Mouse (Mus musculus) adrenal gland (tissue): Measurements from ENCODE around the gene Csnka2ip.

Source experiments
- intact Hi-C: fragments of 180-260 bp; cut with DNase I; formaldehyde crosslinking; loops from one replicate; pipeline ENCODE4 v1.15.1; 2025
- long read RNA-seq, 2 experiments: library from polyadenylated mRNA; unstranded; transcript quantifications; one replicate each; pipeline ENCODE4 v2.0.0; 2020; ENCODE audit warnings: borderline replicate concordance in 1 of 2; ENCODE audit not compliant: insufficient replicate concordance in 1 of 2

Gene Csnka2ip
- long read RNA-seq, experiment 1 = 0 reads
- long read RNA-seq, experiment 2 = 0 reads

DNA sequence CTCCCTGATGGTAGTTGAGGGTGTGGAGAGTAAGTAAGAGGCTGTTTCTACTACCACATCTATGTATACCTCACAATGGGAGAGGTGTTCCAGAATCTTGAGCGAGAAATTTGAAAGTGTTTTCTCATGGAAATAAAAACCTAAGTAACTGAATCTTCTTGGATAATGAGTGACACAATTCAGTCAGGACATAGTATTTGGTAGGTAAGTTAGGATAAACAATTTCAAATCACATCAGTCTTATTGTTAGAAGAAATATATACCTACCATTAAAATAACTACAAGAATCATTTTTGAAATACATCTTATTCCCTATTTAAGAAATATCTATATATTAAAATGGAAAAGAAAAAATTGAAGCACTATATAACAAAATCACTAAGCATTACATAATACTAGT is at the start of gene Csnka2ip:
Gene Csnka2ip, minus strand, starts transcription at position 101 of the 400 bp plus-strand sequence.
- intact Hi-C loops = no loop called here

DNA sequence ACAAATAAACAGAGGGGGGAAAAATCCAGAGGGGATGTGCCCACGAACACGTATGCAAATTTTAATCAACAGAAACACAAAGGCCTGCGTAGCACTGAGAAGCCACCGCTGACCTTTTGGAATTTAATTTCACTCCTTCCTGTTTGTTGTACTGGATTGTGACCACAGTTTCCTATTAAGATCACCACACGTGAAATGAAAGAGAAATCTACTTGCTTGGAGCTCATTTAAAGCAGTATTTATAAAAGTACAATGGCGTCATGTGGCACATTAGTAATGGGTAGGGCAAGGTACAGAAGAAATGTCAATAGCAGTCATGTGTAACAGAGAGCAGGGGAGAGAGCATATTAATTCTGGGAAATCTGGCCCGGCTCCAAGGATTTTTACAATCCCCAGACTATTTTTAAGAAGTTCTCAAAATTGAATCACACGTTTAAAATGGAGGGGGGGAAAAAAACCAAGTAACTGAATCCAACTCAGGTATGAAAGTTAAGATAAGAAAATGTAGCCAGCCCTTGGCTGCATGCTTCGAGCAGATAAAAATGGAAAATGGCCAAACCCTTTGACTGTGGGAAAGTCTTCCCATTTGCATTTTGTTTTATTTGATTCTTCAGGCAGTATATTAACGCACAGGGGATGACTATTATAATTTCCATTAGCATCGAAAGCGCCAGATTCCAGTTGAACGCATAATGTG is 47.5 kb upstream of the Csnka2ip start:
- intact Hi-C loops = no loop called here

DNA sequence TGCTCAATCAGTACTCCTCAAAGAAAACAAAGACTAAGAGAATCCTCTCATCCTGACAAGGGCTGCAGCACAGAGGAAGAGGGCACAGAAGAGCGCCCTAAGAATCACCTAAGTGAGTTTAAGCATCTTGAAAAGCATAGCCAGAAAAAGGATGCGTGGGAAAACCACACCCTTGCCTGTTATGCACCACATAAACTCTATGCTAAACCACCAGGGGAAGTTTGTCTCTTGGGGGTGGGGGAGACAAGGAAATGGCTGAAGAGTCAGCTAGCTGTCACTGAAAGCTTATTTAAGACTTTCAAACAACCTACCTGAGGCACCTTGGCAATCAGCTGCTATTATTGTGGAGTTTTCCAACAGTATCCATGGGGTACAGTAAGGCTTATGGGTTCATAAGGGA is 45.6 kb upstream of the Csnka2ip start:
- intact Hi-C loops = no loop called here

DNA sequence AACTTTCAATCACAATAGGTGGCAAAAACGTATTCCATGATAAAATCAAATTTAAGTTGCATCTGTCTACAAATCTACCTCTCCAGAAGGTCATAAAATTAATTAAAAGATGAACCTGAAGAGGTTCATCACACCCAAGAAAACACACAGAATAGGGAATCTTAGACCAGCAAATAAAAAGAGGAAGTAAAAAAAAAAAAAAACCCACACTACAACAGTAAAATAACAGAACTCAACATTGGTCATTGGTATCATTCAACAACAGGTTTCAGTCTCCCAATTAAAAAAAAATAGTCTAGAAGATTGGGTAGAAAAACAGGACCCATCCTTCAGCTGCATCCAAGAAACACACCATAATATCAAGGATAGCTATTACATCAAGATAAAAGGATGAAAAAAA is 32.9 kb upstream of the Csnka2ip start:
- intact Hi-C loops = no loop called here

DNA sequence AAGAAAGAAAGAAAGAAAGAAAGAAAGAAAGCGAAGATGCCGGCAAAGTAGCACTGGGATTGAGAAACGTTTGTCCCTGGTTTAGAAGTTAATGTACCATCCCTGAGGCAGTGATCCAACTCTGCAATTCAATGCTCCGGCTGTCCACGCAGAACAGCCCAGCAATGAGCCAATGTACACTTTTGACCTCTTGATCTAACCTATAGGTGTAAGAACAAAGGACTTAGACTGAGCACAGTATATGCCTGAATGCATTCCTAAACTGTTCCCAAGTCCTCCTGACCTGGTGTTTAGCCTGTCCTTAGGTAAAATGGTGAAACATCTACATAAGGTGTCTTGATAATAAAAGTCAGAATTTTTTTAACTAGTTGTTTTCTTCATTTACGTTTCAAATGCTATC is 17.9 kb upstream of the Csnka2ip start:
- intact Hi-C loops = no loop called here

DNA sequence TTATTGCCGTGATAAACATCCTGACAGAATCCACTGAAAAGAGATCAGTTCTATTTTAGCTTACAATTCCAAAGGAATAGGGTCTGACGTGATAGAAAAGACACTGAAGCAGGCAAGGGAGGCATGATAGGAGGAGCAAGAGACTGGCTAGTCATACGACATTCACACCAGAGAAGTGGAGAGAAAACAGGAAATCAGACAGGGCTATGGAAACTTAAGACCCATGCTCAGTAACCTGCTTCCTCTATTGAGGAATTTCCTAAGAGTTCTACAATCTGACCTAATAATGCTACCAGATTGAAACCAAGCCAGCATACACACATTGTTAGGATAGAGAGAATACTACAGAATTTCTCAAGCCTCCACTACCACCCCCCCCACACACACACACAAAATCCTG is 12.4 kb upstream of the Csnka2ip start:
- intact Hi-C loops = no loop called here

DNA sequence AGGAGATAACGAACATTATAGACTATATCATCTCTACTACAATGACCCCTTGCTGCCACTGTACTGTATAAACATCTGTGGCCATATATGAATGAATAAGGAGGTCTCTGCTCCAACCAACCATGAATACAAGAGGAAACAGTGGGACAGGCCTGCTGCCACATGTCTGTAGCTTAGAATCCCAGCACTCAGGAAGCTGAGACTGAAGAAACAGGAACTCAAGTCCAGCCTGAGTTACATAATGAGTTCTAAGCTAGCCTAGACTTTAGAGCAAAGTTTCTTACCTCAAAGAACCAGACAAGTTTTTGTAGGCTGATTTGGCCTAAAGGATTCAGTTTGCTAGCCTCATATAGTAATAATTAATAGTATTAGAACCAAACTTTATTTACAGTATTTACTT is 5.6 kb upstream of the Csnka2ip start:
- intact Hi-C loops = no loop called here

DNA sequence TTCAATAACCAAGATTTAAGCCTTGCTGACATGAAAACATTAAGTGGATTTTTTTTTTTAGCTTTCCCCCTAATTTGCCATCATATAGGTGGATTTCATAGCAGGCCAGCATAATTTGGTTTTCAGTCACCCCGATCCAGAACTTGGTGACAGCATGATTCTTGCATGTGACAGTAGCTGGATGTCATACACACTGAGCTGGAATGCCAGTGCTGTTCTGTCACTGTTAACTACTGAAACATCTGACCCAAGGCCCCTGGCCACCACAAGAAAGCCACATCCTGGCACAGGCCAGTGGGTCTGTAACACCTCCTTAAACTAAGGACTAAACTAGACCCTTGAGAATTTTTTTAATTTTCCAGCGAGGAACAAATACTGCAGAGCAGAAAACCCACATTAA is 15.4 kb downstream of the Csnka2ip start:
- intact Hi-C loops = no loop called here

DNA sequence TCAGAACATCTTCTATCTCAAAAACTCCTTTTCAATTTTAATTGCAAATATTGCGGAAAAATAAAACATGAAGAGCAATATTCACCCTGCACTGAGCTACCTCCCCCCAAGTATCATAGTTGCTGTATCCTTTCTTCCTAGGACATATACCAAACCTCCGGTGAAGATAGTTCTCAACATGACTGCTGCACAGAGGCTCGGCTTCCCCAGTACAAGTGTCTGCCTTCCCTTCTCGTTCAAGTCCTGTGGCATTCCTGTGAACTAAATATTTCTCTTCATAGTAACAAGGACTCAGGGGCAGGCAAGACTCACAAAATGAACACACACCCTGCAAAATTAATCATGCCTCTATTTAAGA is 16.0 kb downstream of the Csnka2ip start:
- intact Hi-C loops = no loop called here

DNA sequence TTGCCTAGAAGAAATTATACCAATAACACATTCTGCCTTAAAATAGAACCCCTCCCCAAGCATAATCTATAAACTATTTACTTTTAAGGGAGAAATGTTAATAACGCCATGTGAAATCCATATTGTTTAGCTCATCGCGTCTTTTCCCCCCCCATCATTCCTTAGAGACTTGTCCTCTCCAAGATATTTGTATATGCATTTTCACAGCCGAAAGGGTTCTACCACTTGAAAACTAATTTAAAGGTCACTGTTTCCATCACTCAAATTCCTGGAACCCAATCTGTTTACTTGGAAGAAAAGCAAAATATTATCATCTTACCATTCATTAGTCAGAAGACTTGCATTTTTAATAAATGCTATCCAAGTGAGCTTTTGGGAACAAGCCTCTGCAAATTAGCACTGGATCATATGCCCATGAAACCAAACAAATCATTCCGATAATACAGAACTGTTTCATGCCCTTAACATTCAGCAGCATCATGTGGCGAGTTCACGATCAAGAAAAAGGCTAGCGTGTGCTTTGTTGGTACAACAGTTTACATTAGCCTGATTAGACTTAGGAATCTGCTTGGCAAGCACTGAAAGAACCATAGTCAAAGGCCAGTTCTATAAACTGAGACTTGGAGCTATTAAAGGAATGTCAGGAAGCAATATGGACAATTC is 16.5 kb downstream of the Csnka2ip start:
- intact Hi-C loops = no loop called here

DNA sequence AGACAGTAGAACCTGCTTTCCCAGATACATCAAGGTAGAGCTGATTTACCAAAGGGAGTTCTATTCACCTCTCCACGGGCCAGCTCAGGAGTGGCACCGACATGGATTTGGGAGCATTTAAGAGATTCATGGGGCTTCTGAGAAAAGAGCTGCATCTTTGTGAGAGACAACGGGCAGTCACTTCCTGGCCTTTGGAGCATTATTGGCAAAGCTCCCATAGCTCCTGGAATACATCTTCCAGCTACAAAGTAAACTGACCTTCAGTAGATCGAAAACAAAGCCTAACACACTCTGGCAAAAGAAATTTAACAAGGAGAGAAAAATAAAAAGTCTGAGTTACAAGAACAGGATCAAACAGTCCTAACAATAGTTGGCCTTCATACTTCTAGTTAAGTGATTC is 17.6 kb downstream of the Csnka2ip start:
- intact Hi-C loops = no loop called here

DNA sequence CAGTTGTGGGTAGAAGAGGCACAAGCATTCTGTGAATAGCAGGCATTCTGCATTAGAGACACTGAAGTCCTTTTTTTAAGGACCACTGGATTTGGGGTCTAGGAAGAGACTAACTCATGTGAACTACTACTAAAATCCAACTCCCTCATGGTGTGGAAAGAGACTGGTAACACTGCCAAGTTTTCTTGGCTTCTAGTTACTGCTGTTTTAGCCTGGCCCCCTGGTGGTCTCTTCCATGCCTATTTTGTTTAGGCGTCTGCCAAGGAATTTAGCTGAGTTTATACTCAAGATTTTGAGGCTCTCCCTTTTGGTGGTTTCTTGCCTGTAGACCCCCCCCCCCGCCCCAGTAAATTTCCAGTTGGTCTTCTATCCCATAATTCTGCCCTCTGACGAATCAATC is 18.8 kb downstream of the Csnka2ip start:
- intact Hi-C loops = no loop called here

DNA sequence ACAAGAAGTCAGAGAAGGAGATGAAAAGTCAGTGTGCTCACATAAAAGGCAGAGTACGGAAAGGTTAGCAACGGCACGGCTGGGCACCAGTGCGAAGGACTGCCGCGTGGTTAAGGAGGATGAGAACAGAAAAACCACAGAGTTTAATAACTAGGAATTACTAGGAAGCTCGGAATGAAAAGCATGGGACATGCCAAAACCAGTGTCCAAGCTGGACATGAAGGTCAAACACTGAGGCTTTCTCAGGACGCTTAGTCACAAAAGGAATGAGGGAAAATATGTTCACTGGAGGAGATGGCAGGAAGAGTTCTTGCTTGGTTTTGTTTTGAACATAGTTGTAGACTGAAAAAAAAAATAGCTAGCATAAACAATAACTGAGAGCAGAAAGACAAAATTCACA is 32.7 kb downstream of the Csnka2ip start:
- intact Hi-C loops = no loop called here

DNA sequence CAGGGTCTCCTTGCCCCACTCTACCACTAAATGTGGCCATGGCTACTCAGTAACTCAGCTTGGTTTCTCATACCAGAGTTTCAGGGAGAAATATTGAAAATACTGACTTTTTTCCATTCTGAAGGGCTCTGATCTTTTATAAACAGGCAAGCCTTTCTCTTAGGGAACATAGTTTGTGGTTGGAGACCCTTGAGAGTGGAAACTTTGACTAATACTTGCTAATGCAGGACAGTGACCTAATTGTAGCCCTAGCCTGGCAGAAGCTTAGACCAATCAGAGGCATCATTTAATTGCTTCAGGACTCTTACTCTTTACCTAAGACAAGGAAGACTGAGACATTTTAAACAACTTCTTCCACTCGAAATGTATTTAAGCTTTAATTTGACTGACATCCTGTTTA is 39.1 kb downstream of the Csnka2ip start:
- intact Hi-C loops = no loop called here

DNA sequence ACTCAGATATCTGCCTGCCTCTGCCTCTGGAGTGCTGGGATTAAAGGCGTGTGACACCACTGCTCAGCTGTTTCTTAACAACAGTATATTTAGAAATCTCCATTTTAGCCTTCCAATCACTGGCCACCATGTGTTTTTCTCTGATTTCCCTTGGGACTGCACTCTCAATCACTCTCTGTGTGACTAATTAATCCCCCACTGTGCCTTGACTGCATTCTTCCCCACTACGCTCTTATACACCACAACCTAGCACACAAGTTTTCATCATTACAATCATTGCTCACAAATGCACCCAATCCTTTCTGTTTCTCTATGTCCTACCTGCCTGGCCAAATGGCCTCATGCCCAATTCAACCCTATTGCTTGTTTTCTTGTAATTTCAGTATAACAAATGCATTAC is 43.7 kb downstream of the Csnka2ip start:
- intact Hi-C loops = no loop called here

DNA sequence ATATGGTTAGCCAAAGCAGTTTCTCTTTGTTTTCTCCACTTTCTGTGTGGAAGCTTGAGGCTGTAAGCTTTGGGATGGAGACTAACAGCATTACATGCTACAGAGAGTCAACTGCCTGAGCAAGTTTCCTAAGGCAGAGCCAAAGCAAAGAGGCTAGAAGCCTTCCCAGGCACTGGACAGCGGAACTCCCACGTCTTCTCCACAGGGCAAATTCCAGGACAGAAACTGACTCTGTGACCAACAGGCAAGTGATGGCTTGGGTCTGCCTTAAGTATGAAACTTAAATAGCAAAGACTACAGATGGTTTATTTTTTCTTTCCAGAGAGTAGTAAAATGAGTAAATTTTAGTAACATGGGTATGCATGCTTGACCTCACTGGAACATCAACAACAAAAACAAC is 75.3 kb downstream of the Csnka2ip start:
- intact Hi-C loops = no loop called here

DNA sequence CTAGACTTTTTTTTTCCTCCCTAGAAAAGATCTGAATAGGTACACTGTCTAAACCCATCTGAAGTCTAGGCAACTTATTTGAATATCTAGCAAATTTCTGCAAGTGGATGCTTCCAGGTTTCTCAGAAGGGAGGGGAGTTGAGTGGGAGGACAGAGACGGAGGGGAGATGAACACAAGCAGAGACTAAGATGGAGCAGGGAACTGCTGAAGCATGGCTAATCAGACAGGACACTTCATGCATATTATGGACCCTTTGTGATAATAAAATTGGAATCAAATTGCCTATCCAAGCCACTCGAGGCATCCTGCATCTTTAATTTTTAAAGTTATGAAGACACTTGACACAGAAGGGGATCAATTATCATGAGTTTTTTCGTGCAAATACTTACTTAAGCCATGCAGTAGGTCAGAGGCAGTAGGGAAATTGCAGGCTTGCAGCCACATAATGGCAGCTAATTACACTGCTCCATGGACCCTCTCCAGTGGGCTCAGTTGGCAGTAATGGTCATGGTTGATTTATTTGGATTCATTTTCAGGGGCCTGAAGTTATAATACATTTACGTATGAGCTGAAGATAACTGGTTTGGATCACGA is 78.1 kb downstream of the Csnka2ip start:
- intact Hi-C loops = no loop called here

DNA sequence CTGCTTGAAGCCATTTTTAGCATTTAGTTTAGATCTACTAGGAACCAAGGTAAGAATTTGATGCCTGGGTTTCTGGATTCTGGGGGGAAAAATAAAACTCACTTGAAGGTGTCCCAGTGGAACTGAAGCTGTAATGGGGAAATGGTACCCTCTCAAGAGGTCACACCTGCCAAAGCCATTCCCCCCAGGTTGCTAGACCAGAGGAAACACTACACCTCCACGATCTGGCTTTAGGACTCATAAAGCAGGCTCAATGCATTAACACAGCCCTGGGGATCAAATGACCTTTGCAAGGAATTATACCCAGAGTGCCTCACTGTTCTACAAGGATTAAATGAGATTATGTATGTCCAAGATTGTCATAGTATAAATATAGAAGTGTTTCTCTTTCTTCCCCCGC is 88.8 kb downstream of the Csnka2ip start:
- intact Hi-C loops = no loop called here
